Mouse (Mus musculus) kidney, postnatal 0 days (tissue): Measurements from ENCODE around the gene Gm20388. TPM values are rescaled to one million over a fixed set of nuclear protein-coding genes. Genes with fewer than 3 reads are reported as not detected.

Experiments
- ATAC-seq: fragments of 200-750 bp; cut with Nextera tagmentation; replicated peaks from 2 replicates; pipeline ENCODE4 v1.8.0; 2017; ENCODE audit warnings: low read depth, moderate number of reproducible peaks, moderate TSS enrichment, moderate library complexity; ENCODE audit not compliant: low FRiP score
- DNase-seq: peaks from one replicate; pipeline ENCODE4 v3.0.0-alpha.2; 2016; ENCODE audit warnings: low spot score
- H3K27ac ChIP-seq: fragments of 300-500 bp; sonication (generic); 2 replicates; pipeline ENCODE4 v1.5.1; 2014; ENCODE audit warnings: mild to moderate bottlenecking
- H3K27me3 ChIP-seq: fragments of 300-500 bp; sonication (generic); 2 replicates; pipeline ENCODE4 v1.6.1; 2014; ENCODE audit warnings: low read length, mixed read lengths; ENCODE audit not compliant: insufficient read depth
- H3K36me3 ChIP-seq: fragments of 300-500 bp; sonication (generic); 2 replicates; pipeline ENCODE4 v1.6.1; 2014; ENCODE audit warnings: low read length, mixed read lengths; ENCODE audit not compliant: insufficient read depth
- H3K4me1 ChIP-seq: fragments of 300-500 bp; sonication (generic); replicated peaks from 2 replicates; pipeline ENCODE4 v1.6.1; 2014; ENCODE audit warnings: antibody characterized with exemption, low read length, mixed read lengths; ENCODE audit not compliant: insufficient read depth
- H3K4me2 ChIP-seq: fragments of 300-500 bp; sonication (generic); 2 replicates; pipeline ENCODE4 v1.6.1; 2014; ENCODE audit warnings: mild to moderate bottlenecking, low read length, moderate library complexity, mixed read lengths
- H3K4me3 ChIP-seq: fragments of 300-500 bp; sonication (generic); replicated peaks from 2 replicates; pipeline ENCODE4 v1.5.1; 2014; ENCODE audit warnings: low read depth, low read length
- H3K9ac ChIP-seq: fragments of 300-500 bp; sonication (generic); 2 replicates; pipeline ENCODE4 v1.6.1; 2014; ENCODE audit warnings: low read depth, low read length
- H3K9me3 ChIP-seq: fragments of 300-500 bp; sonication (generic); replicated peaks from 2 replicates; pipeline ENCODE4 v1.6.1; 2016; ENCODE audit warnings: low read length, inconsistent platforms, mixed read lengths
- CTCF ChIP-seq: IDR thresholded peaks from 2 replicates; pipeline ENCODE4 v1.5.1; 2016; ENCODE audit warnings: antibody characterized with exemption, low read depth, mild to moderate bottlenecking, moderate library complexity
- WGBS: fragments of 180-500 bp; shearing (Covaris S2); extraction: QIAGEN DNeasy Blood & Tissue Kit; methylation state at CpG from one replicate; pipeline ENCODE4 v1.1.7; 2014; 5-methylcytosine and 5-hydroxymethylcytosine counted together
- polyA plus RNA-seq: library from polyadenylated mRNA; unstranded; fragments of >200 nt; fragmentation: Nextera tagmentation; extraction: Ambion mirVana; gene quantifications from 2 replicates; pipeline ENCODE4 v1.2.1, GENCODE M21; 2015

The Gm20388 gene
- polyA plus RNA-seq, 1 experiment from 2014 or later, result not detected

DNA sequence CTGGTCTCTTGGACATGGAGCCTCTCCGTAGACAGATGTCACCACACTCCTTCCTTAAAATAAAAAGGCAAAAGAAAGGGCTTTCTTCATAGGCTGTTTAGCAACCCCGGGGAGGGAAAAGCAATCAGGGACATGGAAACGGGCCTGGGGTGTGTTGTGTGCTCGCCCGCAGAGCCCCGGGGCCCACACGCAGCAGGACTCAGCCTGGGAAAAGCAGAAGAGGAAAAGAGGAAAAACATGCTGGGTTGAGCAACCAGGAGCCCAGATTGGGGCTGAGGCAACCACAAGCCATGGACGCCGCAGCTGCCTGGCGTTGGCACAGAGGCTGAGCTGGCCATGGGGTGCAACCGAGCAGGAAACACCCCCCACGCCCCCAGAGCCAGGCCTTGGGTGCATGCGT lies 775.4 kb downstream of the Gm20388 start:
- ATAC-seq (no peak), DNase-seq (no peak)
- no peak for TF ChIP-seq CTCF
- Histone ChIP-seq H3K27me3 (no peaks in the 10 kb centered on the region), H3K4me2 (no peak overlapping the region), H3K9ac (no peak overlapping the region), H3K4me3 (no peak overlapping the region), H3K9me3 (no peaks in the 10 kb centered on the region), H3K4me1 (no peaks in the 10 kb centered on the region), H3K27ac (no peak overlapping the region), H3K36me3 (no peaks in the 10 kb centered on the region)
- 88% methylated on average over 13 of the region's 13 CpGs for WGBS

DNA sequence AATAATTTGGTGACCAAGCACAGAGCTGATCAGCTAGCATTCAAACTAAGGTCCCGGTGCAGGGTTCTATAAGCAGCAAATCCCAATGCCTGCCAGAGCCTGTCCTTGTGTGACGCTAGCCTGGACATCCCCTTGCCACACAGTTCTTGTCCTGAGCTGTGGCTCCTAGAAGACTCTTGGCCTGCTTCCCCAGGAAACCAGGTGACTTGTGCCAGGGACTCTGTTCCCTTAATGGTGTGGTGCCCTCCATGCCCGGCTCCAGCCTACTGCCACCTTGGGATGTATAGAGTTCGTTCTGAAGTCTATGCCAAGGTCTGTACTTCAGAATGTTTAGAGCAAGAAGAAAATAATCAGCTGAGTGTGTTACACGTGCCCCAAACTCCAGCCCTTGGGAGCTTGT lies 775.9 kb downstream of the Gm20388 start:
- Histone ChIP-seq H3K9me3 (no peaks in the 10 kb centered on the region), H3K4me3 (no peak overlapping the region), H3K4me2 (no peak overlapping the region), H3K9ac (no peak overlapping the region), H3K27me3 (no peaks in the 10 kb centered on the region), H3K27ac (no peak overlapping the region), H3K36me3 (no peaks in the 10 kb centered on the region), H3K4me1 (no peaks in the 10 kb centered on the region)
- DNase-seq (no peak), ATAC-seq (no peak)
- no peak for TF ChIP-seq CTCF
- WGBS, result 91% methylated on average over 5 of the region's 5 CpGs

DNA sequence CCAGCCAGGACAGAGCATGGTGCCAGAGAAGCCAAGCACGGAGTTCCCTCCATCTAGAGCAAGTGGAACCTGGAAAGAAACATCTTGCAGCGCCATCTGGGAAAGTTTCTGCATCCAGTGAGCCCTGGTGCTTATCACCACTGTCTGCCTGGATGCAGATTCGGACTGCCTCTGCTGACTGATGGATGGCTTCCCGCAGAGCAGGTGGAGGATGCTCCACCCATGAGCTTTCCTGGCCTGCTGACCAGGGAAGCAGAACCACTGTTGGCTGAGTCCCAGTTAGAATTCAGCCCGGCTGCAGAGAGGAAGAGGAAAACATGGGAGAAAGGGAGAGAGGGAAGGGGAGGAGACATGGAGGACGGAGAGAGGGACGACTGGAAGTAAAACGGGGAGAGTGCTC lies 777.1 kb downstream of the Gm20388 start:
- H3K27me3 ChIP-seq, result no peaks in the 10 kb centered on the region

DNA sequence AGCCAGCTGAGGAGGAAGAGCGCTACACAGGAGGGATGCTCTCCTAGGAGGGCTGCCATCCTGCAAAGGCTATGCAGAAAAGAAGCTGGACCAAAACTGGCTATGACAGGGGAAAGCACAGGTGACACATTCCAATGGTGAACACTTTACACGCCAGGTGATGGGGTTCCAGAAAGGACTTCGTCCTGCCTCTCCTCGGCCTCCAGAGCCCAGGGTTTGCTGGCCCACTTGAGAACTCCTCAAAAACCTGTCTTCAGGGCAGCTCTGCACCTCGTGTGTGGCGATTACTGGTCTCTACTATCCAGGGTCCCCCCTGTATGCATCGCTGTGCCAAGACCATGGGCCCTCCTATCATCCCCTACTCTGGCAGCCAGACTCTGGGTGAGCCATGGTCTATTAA lies 777.9 kb downstream of the Gm20388 start:
- Histone ChIP-seq H3K4me2 (no peak overlapping the region), H3K9ac (no peak overlapping the region), H3K27me3 (no peaks in the 10 kb centered on the region), H3K4me3 (no peak overlapping the region), H3K36me3 (no peaks in the 10 kb centered on the region), H3K27ac (no peak overlapping the region), H3K9me3 (no peaks in the 10 kb centered on the region), H3K4me1 (no peaks in the 10 kb centered on the region)
- WGBS, result 92% methylated on average over 7 of the region's 7 CpGs
- ATAC-seq (no peak), DNase-seq (no peak)
- no peak for TF ChIP-seq CTCF

More for the DNA sequence above, 777.1 kb downstream of the Gm20388 start:
- no peak overlapping the region for H3K4me2 ChIP-seq
- H3K27ac ChIP-seq, result no peak overlapping the region
- H3K9ac ChIP-seq, result no peak overlapping the region
- no peaks in the 10 kb centered on the region for H3K36me3 ChIP-seq
- DNase-seq, result no peak
- no peaks in the 10 kb centered on the region for H3K4me1 ChIP-seq
- TF ChIP-seq CTCF, result no peak
- H3K4me3 ChIP-seq, result no peak overlapping the region
- WGBS, result 48% methylated on average over 8 of the region's 8 CpGs
- ATAC-seq, result no peak
- H3K9me3 ChIP-seq, result no peaks in the 10 kb centered on the region

DNA sequence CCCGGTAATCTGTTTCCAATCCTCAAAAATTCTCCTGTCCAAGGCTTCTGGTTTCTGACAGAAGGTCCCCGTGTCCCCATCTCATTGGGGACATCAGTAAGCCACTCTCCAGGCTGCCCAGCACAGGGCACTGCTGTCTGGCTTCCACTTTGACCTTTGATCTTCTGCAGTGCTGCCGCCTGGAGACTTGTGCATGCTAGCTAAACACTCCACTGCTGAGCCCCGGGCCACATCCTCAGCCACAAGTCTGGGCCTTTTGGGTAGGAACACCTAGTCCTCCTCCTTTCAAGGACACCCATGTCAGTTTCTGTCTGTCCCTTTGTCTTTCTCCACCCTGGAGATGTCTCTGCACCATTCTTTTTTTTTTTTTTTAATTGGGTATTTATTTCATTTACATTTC lies 782.3 kb downstream of the Gm20388 start:
- H3K4me1 ChIP-seq, result peaks cover 13% of the 10 kb centered on the region; the same call in 1 of the 2 replicates
- H3K27ac ChIP-seq, result no peak overlapping the region
- DNase-seq (no peak), ATAC-seq (no peak)
- H3K9ac ChIP-seq, result no peak overlapping the region
- no peaks in the 10 kb centered on the region for H3K36me3 ChIP-seq
- 57% methylated on average over 4 of the region's 4 CpGs for WGBS
- no peak overlapping the region for H3K4me2 ChIP-seq
- H3K9me3 ChIP-seq, result no peaks in the 10 kb centered on the region
- no peaks in the 10 kb centered on the region for H3K27me3 ChIP-seq
- TF ChIP-seq CTCF, result no peak
- no peak overlapping the region for H3K4me3 ChIP-seq

DNA sequence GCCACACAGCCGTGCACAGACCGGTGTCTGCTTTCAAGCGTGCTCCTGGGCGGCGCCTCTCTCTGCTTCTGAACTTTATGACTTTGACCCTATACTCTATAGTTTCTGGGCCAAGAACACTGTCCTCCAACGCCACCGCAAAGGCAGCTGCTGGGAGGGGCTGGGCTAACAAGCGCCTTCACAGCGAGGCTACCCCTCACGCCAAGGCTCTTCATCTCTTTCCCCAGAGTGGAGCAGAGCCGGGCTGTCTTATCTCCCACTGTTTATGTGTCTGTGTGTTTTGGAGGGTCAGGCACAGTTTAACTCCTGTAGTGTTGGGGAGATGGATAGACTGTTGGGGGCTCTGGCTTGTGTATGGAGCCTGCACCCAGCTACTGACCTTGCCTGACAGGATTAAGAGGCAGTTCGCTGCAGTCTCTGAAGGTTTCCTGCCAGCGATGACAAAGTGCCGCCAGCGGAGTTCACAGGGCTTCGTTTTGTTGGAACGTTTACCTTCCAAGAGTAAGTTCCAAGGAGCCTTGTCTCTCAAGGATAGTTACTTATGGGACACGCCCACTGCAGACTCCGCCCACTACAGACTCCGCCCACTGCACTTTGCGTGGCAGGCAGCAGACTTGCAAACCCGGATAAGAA lies 783.3 kb downstream of the Gm20388 start:
- Histone ChIP-seq H3K9me3 (no peaks in the 10 kb centered on the region), H3K36me3 (no peaks in the 10 kb centered on the region), H3K27me3 (no peaks in the 10 kb centered on the region), H3K4me1 (peaks cover 13% of the 10 kb centered on the region; the same call in 1 of the 2 replicates), H3K27ac (peak overlapping the region; percentile 62; the same call in 1 of the 2 replicates), H3K4me3 (no peak overlapping the region), H3K9ac (0 out of 2 replicates have a peak overlapping the region, but pooled peaks have one; percentile 6), H3K4me2 (peak overlapping the region; percentile 38; the same call in 1 of the 2 replicates)
- no peak for TF ChIP-seq CTCF
- peak; percentile 81 for DNase-seq
- peak; percentile 69 for ATAC-seq
- 13% methylated on average over 22 of the region's 22 CpGs for WGBS
